Mouse (Mus musculus): ENCODE measurements around the gene Ubash3b. TPM values are rescaled to one million over a fixed set of nuclear protein-coding genes. Genes with fewer than 3 reads are reported as not detected.
A peak's percentile ranks its signal among the peaks of the same experiment; 100 is the strongest.

Gene Ubash3b
- polyA plus RNA-seq, 1 experiment from 2014 or later, result 7.3 TPM

DNA sequence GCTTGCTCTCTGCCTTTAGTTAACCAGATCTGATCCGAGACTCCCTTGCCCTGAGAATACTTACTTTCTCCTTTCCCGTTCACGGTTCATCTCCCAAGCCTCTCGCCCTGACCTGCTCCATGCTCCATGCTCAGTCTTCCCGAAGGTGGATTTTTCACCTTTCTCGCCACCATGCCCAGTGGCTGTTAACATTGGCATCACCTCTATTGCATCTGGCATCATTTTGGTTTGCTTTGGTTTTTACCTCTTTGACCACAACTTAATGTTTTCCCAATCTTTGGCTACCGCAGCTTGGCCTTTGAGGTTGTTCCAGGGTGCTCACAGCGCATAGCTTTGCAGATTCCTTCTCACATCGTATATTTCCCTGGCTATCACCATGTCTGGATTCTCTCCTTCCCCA lies 26.0 kb upstream of the Ubash3b start:
- WGBS, result 76% methylated on average over 9 of the region's 9 CpGs
- H3K4me1 ChIP-seq, result peaks cover 13% of the 10 kb centered on the region; the same call in 1 of the 2 replicates
- H3K4me2 ChIP-seq (replicated peaks), result no peak overlapping the region
- H3K27ac ChIP-seq, result no peak overlapping the region
- no peaks in the 10 kb centered on the region for H3K27me3 ChIP-seq
- no peak for ATAC-seq (ENCODE audit: low FRiP score, low read depth)
- no peaks in the 10 kb centered on the region for H3K9me3 ChIP-seq
- no peaks in the 10 kb centered on the region for H3K36me3 ChIP-seq
- H3K9ac ChIP-seq, result no peak overlapping the region
- H3K4me3 ChIP-seq, result no peak overlapping the region

DNA sequence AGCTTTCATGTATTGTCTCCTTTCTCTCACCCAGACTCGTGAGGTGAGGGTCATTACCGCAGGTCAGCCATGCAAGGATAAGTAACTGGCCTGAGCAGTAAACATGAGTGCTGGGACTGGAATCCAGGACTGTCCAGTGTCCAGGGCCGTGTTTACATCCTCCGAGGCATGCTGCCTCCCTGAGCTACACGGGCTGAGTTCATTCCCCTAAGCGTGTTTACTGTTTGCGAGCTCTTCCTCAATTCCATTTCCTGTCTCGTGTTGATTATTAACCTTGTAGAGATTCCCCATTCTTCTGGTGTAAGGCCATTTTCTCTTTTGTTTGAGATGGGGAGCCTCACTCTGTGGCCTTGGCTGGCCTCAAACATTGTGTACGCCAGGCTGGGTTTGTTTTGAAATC lies 23.8 kb upstream of the Ubash3b start:
- Histone ChIP-seq H3K4me3 (no peak overlapping the region), H3K9ac (no peak overlapping the region), H3K4me1 (peaks cover 6% of the 10 kb centered on the region; the same call in 1 of the 2 replicates), H3K9me3 (no peaks in the 10 kb centered on the region), H3K36me3 (no peaks in the 10 kb centered on the region), H3K27me3 (no peaks in the 10 kb centered on the region), H3K27ac (no peak overlapping the region), H3K4me2 (replicated peaks) (no peak overlapping the region)
- ATAC-seq (ENCODE audit: low FRiP score, low read depth), result no peak
- 63% methylated on average over 9 of the region's 9 CpGs for WGBS

DNA sequence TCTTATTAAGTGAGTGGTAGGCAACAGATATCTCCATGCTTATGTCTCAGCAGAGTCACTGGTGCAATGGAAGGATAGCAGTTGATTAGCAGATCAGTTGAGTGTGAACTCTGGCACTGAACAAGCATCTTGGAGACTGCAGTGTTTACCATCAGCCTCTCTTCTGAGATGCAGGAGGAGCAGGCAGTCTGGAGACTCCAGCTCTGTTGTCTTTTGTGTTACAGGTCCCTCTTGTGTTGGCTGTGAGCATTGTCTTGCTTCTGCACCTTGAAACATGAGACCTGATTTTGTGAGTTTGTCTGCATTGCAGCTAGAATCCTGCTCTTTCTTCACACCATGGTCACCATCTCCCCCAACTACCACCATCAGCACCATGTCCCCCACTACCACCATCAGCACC lies 21.1 kb upstream of the Ubash3b start:
- ATAC-seq (ENCODE audit: low FRiP score, low read depth), result peak; percentile 73

DNA sequence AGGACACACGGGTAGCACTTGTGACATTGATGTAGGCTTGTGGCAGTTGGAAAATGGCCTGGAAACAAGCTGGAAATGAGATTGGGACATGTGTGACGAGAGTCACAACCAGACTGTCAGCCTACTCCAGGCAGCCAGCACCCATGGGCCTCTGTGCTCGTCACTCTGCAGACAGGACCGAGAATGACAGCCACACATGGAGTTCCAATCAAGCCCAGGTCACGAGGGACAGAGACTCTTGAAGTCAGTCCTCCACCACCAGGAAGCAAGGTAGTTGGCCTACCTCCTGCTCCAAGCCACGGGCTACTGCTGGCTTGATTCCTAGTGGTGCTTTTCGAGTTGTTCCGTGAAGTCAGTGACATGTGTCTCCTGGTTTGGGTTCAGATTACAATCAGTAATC lies 20.3 kb upstream of the Ubash3b start:
- Histone ChIP-seq H3K9me3 (no peaks in the 10 kb centered on the region), H3K27ac (no peak overlapping the region), H3K4me1 (no peaks in the 10 kb centered on the region), H3K9ac (no peak overlapping the region), H3K4me2 (replicated peaks) (no peak overlapping the region), H3K27me3 (no peaks in the 10 kb centered on the region), H3K4me3 (no peak overlapping the region), H3K36me3 (no peaks in the 10 kb centered on the region)
- ATAC-seq (ENCODE audit: low FRiP score, low read depth), result no peak
- 54% methylated on average over 8 of the region's 8 CpGs for WGBS

More for the DNA sequence above, 21.1 kb upstream of the Ubash3b start:
- H3K36me3 ChIP-seq, result no peaks in the 10 kb centered on the region
- no peaks in the 10 kb centered on the region for H3K4me1 ChIP-seq
- H3K9ac ChIP-seq, result no peak overlapping the region
- no peaks in the 10 kb centered on the region for H3K27me3 ChIP-seq
- H3K9me3 ChIP-seq, result no peaks in the 10 kb centered on the region
- no peak overlapping the region for H3K27ac ChIP-seq
- no peak overlapping the region for H3K4me3 ChIP-seq
- no peak overlapping the region for H3K4me2 ChIP-seq (replicated peaks)

DNA sequence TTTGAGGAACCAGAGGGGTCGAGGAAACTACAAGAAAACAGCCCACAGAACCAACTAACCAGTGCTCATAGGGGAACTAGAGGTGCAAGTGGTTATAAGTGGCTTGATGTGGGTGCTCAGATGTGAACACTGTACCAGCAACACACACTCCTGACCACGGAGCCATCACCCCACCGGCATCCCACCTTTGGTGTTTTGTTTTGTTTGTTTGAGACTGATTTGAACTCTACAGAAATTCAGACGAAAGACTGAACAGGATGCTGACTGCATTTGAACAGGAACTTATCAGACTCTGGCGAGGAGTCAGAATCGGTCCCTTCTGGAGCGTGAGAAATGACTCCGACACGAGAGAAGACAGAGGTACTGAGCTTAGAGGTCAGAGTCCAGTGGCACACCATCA lies 19.9 kb upstream of the Ubash3b start:
- 88% methylated on average over 9 of the region's 9 CpGs for WGBS
- ATAC-seq (ENCODE audit: low FRiP score, low read depth), result no peak

DNA sequence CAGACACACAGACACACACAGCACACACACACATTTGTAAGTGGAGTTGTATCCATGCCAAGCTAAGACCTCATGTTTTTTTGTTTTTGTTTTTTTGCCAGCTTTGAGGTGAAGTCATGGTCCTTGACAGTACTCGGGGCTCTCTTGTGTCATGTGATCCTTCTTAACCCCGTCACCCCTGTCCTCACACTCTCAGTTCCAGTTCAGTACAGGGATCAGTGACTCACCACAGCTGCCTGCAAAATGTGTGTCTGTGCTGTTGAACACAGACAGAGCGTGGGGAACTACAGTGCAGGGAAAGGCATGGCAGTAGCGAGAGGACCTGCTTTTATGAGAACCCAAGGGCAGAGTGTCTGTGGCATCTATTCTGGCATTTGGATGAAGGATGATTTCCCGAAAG lies 17.6 kb upstream of the Ubash3b start:
- no peak overlapping the region for H3K4me3 ChIP-seq
- 74% methylated on average over 5 of the region's 5 CpGs for WGBS
- ATAC-seq (ENCODE audit: low FRiP score, low read depth), result no peak

More for the DNA sequence above, 19.9 kb upstream of the Ubash3b start:
- Histone ChIP-seq H3K4me2 (replicated peaks) (no peak overlapping the region), H3K4me3 (no peak overlapping the region), H3K9me3 (no peaks in the 10 kb centered on the region), H3K27ac (no peak overlapping the region), H3K36me3 (no peaks in the 10 kb centered on the region), H3K27me3 (no peaks in the 10 kb centered on the region), H3K9ac (no peak overlapping the region), H3K4me1 (no peaks in the 10 kb centered on the region)

DNA sequence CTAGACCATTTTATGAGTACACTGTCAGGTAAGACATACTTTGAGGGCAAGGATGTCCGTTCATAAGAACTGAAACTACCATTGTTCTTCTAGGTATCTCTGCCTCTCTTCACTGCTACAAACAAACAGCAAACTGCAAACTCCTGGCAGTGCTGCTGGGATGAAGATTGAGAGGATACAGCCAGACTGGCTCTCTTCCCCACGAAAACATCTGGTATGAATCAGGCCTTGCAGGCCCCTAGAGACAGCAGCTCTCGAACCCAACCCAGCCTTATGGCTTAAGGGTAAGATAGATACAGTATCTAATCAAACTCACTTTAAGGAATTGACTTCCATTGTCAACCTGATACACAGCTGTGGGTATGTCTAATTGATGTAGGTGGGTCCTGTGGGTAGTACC lies 11.7 kb upstream of the Ubash3b start:
- Histone ChIP-seq H3K27ac (no peak overlapping the region), H3K27me3 (no peaks in the 10 kb centered on the region), H3K36me3 (no peaks in the 10 kb centered on the region), H3K4me1 (peaks cover 14% of the 10 kb centered on the region), H3K4me3 (no peak overlapping the region), H3K4me2 (replicated peaks) (no peak overlapping the region), H3K9me3 (no peaks in the 10 kb centered on the region), H3K9ac (no peak overlapping the region)
- no peak for ATAC-seq (ENCODE audit: low FRiP score, low read depth)
- WGBS, result 31% methylated on average over 3 of the region's 3 CpGs

More for the DNA sequence above, 17.6 kb upstream of the Ubash3b start:
- H3K36me3 ChIP-seq, result no peaks in the 10 kb centered on the region
- H3K4me1 ChIP-seq, result no peaks in the 10 kb centered on the region
- no peaks in the 10 kb centered on the region for H3K9me3 ChIP-seq
- H3K9ac ChIP-seq, result no peak overlapping the region
- no peak overlapping the region for H3K27ac ChIP-seq
- no peaks in the 10 kb centered on the region for H3K27me3 ChIP-seq
- H3K4me2 ChIP-seq (replicated peaks), result no peak overlapping the region

DNA sequence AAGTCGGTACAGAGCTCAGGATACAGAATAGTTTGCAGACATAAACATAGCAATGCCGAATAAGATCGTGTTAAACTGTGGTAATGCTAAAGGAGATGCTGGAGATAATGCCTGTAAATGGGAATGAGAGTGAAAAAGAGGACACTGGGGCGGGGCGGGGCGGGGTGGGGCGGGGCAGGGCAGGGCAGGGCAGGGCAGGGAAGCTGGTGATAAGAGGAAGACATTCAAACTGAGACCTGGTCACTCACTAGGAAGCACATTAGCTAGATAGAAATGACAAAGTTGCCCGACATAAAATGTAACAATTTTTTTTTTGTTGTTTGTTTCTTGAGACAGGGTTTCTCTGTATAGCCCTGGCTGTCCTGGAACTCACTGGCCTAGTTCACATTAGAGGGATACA lies 10.9 kb upstream of the Ubash3b start:
- no peak overlapping the region for H3K27ac ChIP-seq
- WGBS, result 86% methylated on average over 8 of the region's 8 CpGs
- peaks cover 14% of the 10 kb centered on the region for H3K4me1 ChIP-seq
- ATAC-seq (ENCODE audit: low FRiP score, low read depth), result no peak
- H3K4me3 ChIP-seq, result no peak overlapping the region
- no peak overlapping the region for H3K9ac ChIP-seq
- no peak overlapping the region for H3K4me2 ChIP-seq (replicated peaks)
- no peaks in the 10 kb centered on the region for H3K27me3 ChIP-seq
- no peaks in the 10 kb centered on the region for H3K9me3 ChIP-seq
- no peaks in the 10 kb centered on the region for H3K36me3 ChIP-seq

DNA sequence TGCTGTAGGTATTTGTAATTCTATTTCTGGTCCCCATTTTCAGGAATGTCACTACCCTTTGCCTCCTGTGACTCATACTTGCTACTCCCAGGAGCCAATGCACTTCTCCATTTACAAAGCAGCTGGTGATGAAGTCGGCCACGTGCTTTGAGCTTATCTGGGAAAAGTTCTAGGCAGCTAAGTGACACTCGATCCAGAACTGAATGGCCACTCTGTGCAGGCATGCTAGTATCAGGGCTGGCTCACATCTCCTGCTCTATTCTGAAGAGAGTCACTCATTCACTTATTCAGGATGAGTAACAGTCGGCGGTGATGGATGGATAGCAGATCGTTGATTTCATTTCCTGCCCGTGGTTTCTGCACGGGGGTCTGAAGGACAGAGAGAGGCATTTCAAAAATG lies 8.5 kb upstream of the Ubash3b start:
- Histone ChIP-seq H3K9me3 (no peaks in the 10 kb centered on the region), H3K4me3 (no peak overlapping the region), H3K9ac (no peak overlapping the region), H3K4me2 (replicated peaks) (no peak overlapping the region), H3K36me3 (no peaks in the 10 kb centered on the region), H3K27ac (no peak overlapping the region), H3K27me3 (no peaks in the 10 kb centered on the region), H3K4me1 (peaks cover 14% of the 10 kb centered on the region)
- ATAC-seq (ENCODE audit: low FRiP score, low read depth), result no peak
- WGBS, result 57% methylated on average over 8 of the region's 8 CpGs

DNA sequence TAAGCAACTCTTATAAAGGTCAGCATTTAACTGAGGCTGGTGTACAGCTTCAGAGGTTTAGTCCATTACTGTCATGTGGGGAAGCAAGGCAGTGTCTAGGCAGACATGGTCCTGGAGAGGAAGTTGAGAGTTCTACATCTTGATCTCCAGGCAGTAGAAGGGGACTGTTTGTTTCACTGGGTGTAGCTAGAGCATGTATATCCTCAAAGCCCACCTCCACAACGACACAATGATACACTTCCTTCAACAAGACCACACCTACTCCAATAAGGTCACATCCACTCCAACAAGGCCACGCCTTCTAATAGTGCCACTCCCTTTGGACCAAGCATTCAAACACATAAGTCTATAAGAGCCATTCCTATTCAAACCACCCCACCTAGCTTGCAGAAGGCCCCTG lies 7.2 kb upstream of the Ubash3b start:
- ATAC-seq (ENCODE audit: low FRiP score, low read depth), result no peak
- WGBS, result 66% methylated on average over 2 of the region's 2 CpGs
- Histone ChIP-seq H3K4me2 (replicated peaks) (no peak overlapping the region), H3K36me3 (no peaks in the 10 kb centered on the region), H3K9me3 (no peaks in the 10 kb centered on the region), H3K9ac (no peak overlapping the region), H3K27ac (no peak overlapping the region), H3K4me3 (no peak overlapping the region), H3K4me1 (peaks cover 14% of the 10 kb centered on the region), H3K27me3 (no peaks in the 10 kb centered on the region)

DNA sequence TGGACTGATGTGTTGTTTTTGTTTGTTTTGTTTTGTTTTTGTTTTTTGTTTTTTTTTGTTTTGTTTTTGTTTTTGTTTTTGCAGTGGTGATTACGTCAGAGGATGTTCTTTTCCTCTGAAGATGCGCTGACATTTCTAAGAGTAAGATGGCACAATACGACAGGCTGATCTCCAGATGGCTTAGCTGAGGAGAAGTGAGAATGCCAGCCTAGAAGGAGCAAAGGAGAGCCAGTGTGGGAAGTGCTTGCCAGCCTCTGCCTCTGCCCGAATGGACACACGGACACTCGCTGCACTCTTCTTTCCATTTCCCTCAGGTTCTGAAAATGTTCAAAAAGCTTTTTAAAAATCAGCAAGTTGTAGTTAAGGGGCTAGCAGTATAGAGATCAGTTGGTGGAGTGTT lies 6.7 kb upstream of the Ubash3b start:
- no peak overlapping the region for H3K9ac ChIP-seq
- no peak overlapping the region for H3K27ac ChIP-seq
- H3K27me3 ChIP-seq, result no peaks in the 10 kb centered on the region
- H3K9me3 ChIP-seq, result no peaks in the 10 kb centered on the region
- H3K4me2 ChIP-seq (replicated peaks), result no peak overlapping the region
- 88% methylated on average over 6 of the region's 6 CpGs for WGBS
- no peak for ATAC-seq (ENCODE audit: low FRiP score, low read depth)
- H3K4me3 ChIP-seq, result no peak overlapping the region
- H3K4me1 ChIP-seq, result peaks cover 11% of the 10 kb centered on the region
- H3K36me3 ChIP-seq, result no peaks in the 10 kb centered on the region

DNA sequence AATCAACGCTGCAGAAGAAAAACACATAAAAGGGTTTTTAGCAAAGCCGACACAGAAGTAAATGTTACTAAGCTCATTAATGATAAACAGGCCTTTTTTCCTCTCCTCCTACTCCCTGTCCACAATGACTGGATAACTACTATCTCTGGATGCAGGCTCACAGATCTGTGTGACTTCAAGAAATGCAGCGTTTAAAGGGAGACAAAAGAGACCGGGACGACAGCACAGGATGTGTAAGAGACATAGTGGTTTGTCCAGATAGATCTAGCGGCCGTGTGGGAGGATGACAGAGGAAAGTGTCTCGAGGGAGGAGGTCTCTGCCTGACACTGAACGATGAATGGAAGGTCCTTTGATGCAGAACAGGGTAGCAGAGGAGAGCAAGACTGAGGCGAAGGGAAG lies 5.4 kb upstream of the Ubash3b start:
- Histone ChIP-seq H3K4me2 (replicated peaks) (no peak overlapping the region), H3K27me3 (no peaks in the 10 kb centered on the region), H3K9ac (no peak overlapping the region), H3K36me3 (no peaks in the 10 kb centered on the region), H3K9me3 (no peaks in the 10 kb centered on the region), H3K27ac (no peak overlapping the region), H3K4me3 (no peak overlapping the region), H3K4me1 (peaks cover 5% of the 10 kb centered on the region)
- WGBS, result 62% methylated on average over 10 of the region's 10 CpGs
- no peak for ATAC-seq (ENCODE audit: low FRiP score, low read depth)

DNA sequence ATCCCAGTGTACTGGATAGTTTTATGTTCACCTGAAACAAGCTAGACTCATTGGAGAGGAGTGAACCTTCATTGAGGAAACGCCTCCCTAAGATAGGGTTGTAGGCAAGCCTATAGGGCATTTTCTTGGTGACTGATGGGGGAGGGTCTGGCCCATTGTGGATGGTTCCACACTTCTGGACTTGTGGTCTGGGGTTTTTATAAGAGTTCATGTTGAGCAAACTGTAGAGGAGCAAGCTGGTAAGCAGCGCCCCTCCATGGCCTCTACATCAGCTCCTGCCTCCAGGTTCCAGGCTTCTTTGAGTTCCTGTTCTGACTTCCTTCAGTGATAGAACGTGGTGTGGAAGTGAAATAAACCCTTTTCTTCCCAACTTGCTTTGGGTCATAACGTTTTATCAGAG lies 866 bp upstream of the Ubash3b start:
- H3K27ac ChIP-seq, result no peak overlapping the region
- H3K4me3 ChIP-seq, result no peak overlapping the region
- peaks cover 14% of the 10 kb centered on the region for H3K27me3 ChIP-seq
- WGBS, result 61% methylated on average over 4 of the region's 4 CpGs
- H3K9me3 ChIP-seq, result no peaks in the 10 kb centered on the region
- H3K4me2 ChIP-seq (replicated peaks), result no peak overlapping the region
- H3K9ac ChIP-seq, result no peak overlapping the region
- ATAC-seq (ENCODE audit: low FRiP score, low read depth), result no peak
- H3K36me3 ChIP-seq, result no peaks in the 10 kb centered on the region
- peaks cover 7% of the 10 kb centered on the region for H3K4me1 ChIP-seq
